Mouse (Mus musculus) kidney, embryonic 16.5 days (tissue): Measurements from ENCODE around the gene Ccdc130. TPM values are rescaled to one million over a fixed set of nuclear protein-coding genes. Genes with fewer than 3 reads are reported as not detected.
A peak's percentile ranks its signal among the peaks of the same experiment; 100 is the strongest.
"Not testable (repeated sequence)": the region's sequence is repeated elsewhere in the genome, so short reads cannot be mapped to it uniquely, and the experiment has no call there.

ENCODE experiments used
- ATAC-seq: fragments of 200-750 bp; cut with Nextera tagmentation; 2 replicates; pipeline ENCODE4 v1.8.0; 2017; ENCODE audit warnings: moderate TSS enrichment; ENCODE audit not compliant: low FRiP score, low TSS enrichment
- H3K27ac ChIP-seq: fragments of 300-500 bp; sonication (generic); 2 replicates; pipeline ENCODE4 v1.5.1; 2014; ENCODE audit warnings: low read length
- H3K27me3 ChIP-seq: fragments of 300-500 bp; sonication (generic); 2 replicates; pipeline ENCODE4 v1.6.1; 2014; ENCODE audit warnings: low read length, control low read depth, mixed read lengths; ENCODE audit not compliant: insufficient read depth
- H3K36me3 ChIP-seq: fragments of 300-500 bp; sonication (generic); 2 replicates; pipeline ENCODE4 v1.6.1; 2014; ENCODE audit warnings: low read length, control low read depth, mixed read lengths; ENCODE audit not compliant: insufficient read depth
- H3K4me1 ChIP-seq: fragments of 300-500 bp; sonication (generic); 2 replicates; pipeline ENCODE4 v1.6.1; 2014; ENCODE audit warnings: low read length, control low read depth, mixed read lengths; ENCODE audit not compliant: insufficient read depth
- H3K4me2 ChIP-seq: fragments of 300-500 bp; sonication (generic); replicated peaks from 2 replicates; pipeline ENCODE4 v1.6.1; 2014; ENCODE audit warnings: low read depth, low read length
- H3K4me3 ChIP-seq: fragments of 300-500 bp; sonication (generic); 2 replicates; pipeline ENCODE4 v1.5.1; 2014; ENCODE audit warnings: mild to moderate bottlenecking, low read length
- H3K9ac ChIP-seq: fragments of 300-500 bp; sonication (generic); replicated peaks from 2 replicates; pipeline ENCODE4 v1.6.1; 2014; ENCODE audit warnings: low read length
- H3K9me3 ChIP-seq: fragments of 300-500 bp; sonication (generic); 2 replicates; pipeline ENCODE4 v1.6.1; 2016; ENCODE audit warnings: low read length, control low read depth
- WGBS: fragments of 180-500 bp; shearing (Covaris S2); extraction: QIAGEN DNeasy Blood & Tissue Kit; methylation state at CpG from one replicate; pipeline ENCODE4 v1.1.7; 2014; 5-methylcytosine and 5-hydroxymethylcytosine counted together
- polyA plus RNA-seq: library from polyadenylated mRNA; unstranded; fragments of >200 nt; fragmentation: Nextera tagmentation; extraction: Ambion mirVana; gene quantifications from 2 replicates; pipeline ENCODE4 v1.2.1, GENCODE M21; 2015

Gene Ccdc130
- 20.5 and 22.6 TPM in 2 replicates for polyA plus RNA-seq

GRCm38 (mm10) chr8:84269950-84270773 is at the start of gene Ccdc130:
Gene Ccdc130 (minus strand): TSS chr8:84270380.
- Histone ChIP-seq H3K27ac (peak within 1 kb of the TSS; percentile 44; the same call in 1 of the 2 replicates), H3K9ac (peak within 1 kb of the TSS; percentile 89), H3K36me3 (peaks cover 14% of the 10 kb centered on the region), H3K9me3 (no peaks in the 10 kb centered on the region), H3K4me1 (peaks cover 7% of the 10 kb centered on the region), H3K27me3 (no peaks in the 10 kb centered on the region), H3K4me3 (peak within 1 kb of the TSS; percentile 87), H3K4me2 (peak within 1 kb of the TSS; percentile 89)
- ATAC-seq = peak; percentile 99
- WGBS = under 1% methylated on average over 44 of the region's 44 CpGs

- no peak for ATAC-seq
- Histone ChIP-seq H3K9me3 (no peaks in the 10 kb centered on the region), H3K4me2 (no peak overlapping the region), H3K27ac (no peak overlapping the region), H3K9ac (no peak overlapping the region), H3K4me1 (no peaks in the 10 kb centered on the region), H3K36me3 (no peaks in the 10 kb centered on the region), H3K4me3 (no peak overlapping the region), H3K27me3 (no peaks in the 10 kb centered on the region)
- 24% methylated on average over 3 of the region's 3 CpGs for WGBS
These were observed 38.2 kb upstream of the Ccdc130 start for GRCm38 (mm10) chr8:84308376-84308775.

- Histone ChIP-seq H3K4me2 (no peak overlapping the region), H3K4me1 (no peaks in the 10 kb centered on the region), H3K27ac (no peak overlapping the region), H3K27me3 (no peaks in the 10 kb centered on the region), H3K36me3 (no peaks in the 10 kb centered on the region), H3K9ac (no peak overlapping the region), H3K9me3 (no peaks in the 10 kb centered on the region), H3K4me3 (no peak overlapping the region)
- no peak for ATAC-seq
- 77% methylated on average over 2 of the region's 2 CpGs for WGBS
These were observed 33.8 kb upstream of the Ccdc130 start for GRCm38 (mm10) chr8:84303951-84304350.

GRCm38 (mm10) chr8:84297029-84297785 is 27.0 kb upstream of the Ccdc130 start:
- Histone ChIP-seq H3K27me3 (no peaks in the 10 kb centered on the region), H3K9ac (no peak overlapping the region), H3K4me1 (no peaks in the 10 kb centered on the region), H3K36me3 (no peaks in the 10 kb centered on the region), H3K27ac (no peak overlapping the region), H3K9me3 (no peaks in the 10 kb centered on the region), H3K4me2 (no peak overlapping the region), H3K4me3 (no peak overlapping the region)
- WGBS = 74% methylated on average over 5 of the region's 5 CpGs
- no peak for ATAC-seq

GRCm38 (mm10) chr8:84291688-84292087 is 21.5 kb upstream of the Ccdc130 start:
- Histone ChIP-seq H3K9ac (no peak overlapping the region), H3K27ac (no peak overlapping the region), H3K27me3 (no peaks in the 10 kb centered on the region), H3K9me3 (no peaks in the 10 kb centered on the region), H3K36me3 (no peaks in the 10 kb centered on the region), H3K4me3 (no peak overlapping the region), H3K4me2 (no peak overlapping the region), H3K4me1 (no peaks in the 10 kb centered on the region)
- WGBS = 24% methylated on average over 8 of the region's 8 CpGs
- no peak for ATAC-seq

- Histone ChIP-seq H3K9ac (no peak overlapping the region), H3K27me3 (no peaks in the 10 kb centered on the region), H3K4me2 (no peak overlapping the region), H3K4me1 (no peaks in the 10 kb centered on the region), H3K4me3 (no peak overlapping the region), H3K36me3 (no peaks in the 10 kb centered on the region), H3K9me3 (no peaks in the 10 kb centered on the region), H3K27ac (no peak overlapping the region)
- no peak for ATAC-seq
- 66% methylated on average over 5 of the region's 5 CpGs for WGBS
These were observed 20.9 kb upstream of the Ccdc130 start for GRCm38 (mm10) chr8:84291086-84291485.

GRCm38 (mm10) chr8:84288892-84289291 is 18.7 kb upstream of the Ccdc130 start:
- no peak overlapping the region for H3K4me2 ChIP-seq
- H3K9ac ChIP-seq = no peak overlapping the region
- no peaks in the 10 kb centered on the region for H3K9me3 ChIP-seq
- 61% methylated on average over 2 of the region's 2 CpGs for WGBS
- H3K27me3 ChIP-seq = no peaks in the 10 kb centered on the region
- no peak overlapping the region for H3K27ac ChIP-seq
- no peak for ATAC-seq
- peaks cover 5% of the 10 kb centered on the region; the same call in 1 of the 2 replicates for H3K4me1 ChIP-seq
- H3K4me3 ChIP-seq = no peak overlapping the region
- H3K36me3 ChIP-seq = no peaks in the 10 kb centered on the region

- not testable (repeated sequence) for H3K4me3 ChIP-seq, H3K4me1 ChIP-seq, ATAC-seq, H3K27ac ChIP-seq, H3K36me3 ChIP-seq, H3K9ac ChIP-seq, H3K27me3 ChIP-seq, H3K9me3 ChIP-seq, H3K4me2 ChIP-seq
- WGBS = 65% methylated on average over 5 of the region's 5 CpGs
These were observed 15.5 kb upstream of the Ccdc130 start for GRCm38 (mm10) chr8:84285665-84286064.

- Histone ChIP-seq H3K36me3 (no peaks in the 10 kb centered on the region), H3K27ac (peak overlapping the region; percentile 80), H3K4me1 (peaks cover 7% of the 10 kb centered on the region; the same call in 1 of the 2 replicates), H3K27me3 (no peaks in the 10 kb centered on the region), H3K4me3 (peak overlapping the region; percentile 32), H3K9me3 (no peaks in the 10 kb centered on the region), H3K9ac (peak overlapping the region; percentile 24; the same call in 1 of the 2 replicates), H3K4me2 (peak overlapping the region; percentile 45)
- WGBS = 9% methylated on average over 9 of the region's 9 CpGs
- peak; percentile 49; the same call in 1 of the 2 replicates for ATAC-seq
These were observed 14.5 kb upstream of the Ccdc130 start for GRCm38 (mm10) chr8:84284608-84285063.
